Mouse (Mus musculus) right cerebral cortex, postnatal 4 days (tissue): ENCODE measurements around the gene Acvr1.

ENCODE experiments used
- DNase-seq: peaks from one replicate; pipeline ENCODE4 v3.0.0-alpha.2; 2022

Gene Acvr1

GRCm38 (mm10) chr2:58514489-58514888, 52.5 kb downstream of the Acvr1 start:
- no peak for DNase-seq

GRCm38 (mm10) chr2:58513212-58513611, 53.7 kb downstream of the Acvr1 start:
- no peak for DNase-seq

DNA sequence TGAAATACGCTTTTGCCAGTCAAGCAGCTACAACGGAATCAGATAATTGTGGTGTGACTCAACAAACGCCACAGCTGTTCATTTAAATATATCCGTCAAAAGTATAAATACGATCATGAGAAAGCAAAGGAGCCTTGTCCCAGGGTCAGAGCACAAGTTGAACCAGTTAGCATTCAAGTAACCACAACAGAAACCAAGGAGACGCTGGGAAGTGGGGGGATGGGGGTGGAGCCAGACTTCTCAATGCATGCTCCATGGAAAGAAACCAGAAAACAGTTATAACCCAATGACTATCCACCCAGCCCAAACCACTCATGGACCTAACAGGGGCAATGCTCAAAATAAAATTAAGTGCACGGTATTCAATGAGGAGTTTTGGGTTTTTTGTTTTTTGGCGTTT, 56.8 kb downstream of the Acvr1 start:
- no peak for DNase-seq

DNA sequence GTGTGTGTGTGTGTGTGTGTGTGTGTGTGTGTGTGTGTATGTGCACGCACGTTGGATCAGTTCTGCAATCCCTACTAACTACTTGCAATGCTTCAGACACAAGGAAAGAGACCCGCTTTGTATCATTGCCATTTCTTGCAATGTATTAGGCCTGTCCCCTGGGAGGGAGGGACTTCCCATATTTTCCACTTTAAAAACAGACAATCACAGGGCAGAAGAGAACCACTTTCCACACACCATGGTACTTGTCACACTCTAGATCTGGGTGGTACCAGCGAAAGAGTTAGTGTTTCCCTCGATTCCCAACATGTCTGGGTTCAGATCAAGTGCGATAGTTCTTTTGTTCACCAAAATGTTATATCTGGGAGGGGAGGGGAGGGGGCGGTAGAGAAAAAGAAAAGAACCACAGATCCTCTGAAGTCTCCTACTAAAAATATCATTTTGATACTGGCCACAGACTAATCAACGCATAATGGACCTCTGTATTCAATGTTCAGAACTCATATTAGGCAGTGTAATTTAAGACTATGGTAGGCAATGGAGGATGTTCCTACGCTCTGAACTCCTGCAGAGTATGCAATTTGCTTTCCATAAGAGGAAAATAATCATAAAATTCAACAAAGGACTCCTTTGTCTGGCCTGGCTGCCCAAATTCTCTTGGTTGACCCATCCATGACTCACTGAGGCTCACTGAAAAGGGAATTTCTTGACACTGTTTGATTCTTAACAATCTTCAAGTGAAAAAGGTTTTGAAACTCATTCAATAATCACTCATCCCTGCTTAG, 61.5 kb downstream of the Acvr1 start:
- DNase-seq, result no peak

DNA sequence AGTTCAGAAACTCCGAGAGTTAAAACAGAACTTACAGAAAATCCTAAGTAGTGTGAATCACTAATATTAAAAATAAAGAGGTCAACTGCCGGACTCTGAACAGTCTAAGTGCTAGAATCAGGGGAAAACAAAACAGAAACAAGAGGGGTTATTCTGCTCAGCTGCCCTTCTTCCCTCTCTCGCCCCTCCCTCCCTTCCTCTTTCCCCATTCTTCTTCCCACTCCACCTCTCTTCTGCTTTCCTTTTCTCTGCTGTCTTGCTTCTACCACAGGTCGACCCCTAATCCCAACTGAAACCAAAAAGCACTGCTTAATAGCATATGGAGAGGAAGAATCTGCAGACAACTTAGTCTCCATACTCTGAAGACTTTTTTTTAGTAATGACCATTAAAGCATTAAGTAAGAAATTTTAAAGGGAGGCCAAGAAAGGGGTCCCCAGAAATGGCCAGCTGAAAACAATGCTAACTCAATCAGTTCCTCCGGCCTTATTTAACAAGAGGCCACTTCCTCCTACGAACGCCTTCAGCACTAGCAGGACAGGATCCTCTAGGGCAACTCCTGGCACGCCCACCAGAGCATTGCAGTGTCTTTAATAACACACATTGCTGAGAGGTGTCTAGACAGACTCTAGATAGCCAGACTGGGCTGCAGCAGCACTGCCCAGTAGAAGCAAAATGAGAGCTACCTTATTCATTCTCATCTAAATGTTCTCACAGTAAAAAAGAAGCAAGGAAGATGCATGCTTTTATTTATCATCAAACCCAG, 70.1 kb downstream of the Acvr1 start:
- DNase-seq, result no peak

GRCm38 (mm10) chr2:58495271-58495670, 71.7 kb downstream of the Acvr1 start:
- no peak for DNase-seq

DNA sequence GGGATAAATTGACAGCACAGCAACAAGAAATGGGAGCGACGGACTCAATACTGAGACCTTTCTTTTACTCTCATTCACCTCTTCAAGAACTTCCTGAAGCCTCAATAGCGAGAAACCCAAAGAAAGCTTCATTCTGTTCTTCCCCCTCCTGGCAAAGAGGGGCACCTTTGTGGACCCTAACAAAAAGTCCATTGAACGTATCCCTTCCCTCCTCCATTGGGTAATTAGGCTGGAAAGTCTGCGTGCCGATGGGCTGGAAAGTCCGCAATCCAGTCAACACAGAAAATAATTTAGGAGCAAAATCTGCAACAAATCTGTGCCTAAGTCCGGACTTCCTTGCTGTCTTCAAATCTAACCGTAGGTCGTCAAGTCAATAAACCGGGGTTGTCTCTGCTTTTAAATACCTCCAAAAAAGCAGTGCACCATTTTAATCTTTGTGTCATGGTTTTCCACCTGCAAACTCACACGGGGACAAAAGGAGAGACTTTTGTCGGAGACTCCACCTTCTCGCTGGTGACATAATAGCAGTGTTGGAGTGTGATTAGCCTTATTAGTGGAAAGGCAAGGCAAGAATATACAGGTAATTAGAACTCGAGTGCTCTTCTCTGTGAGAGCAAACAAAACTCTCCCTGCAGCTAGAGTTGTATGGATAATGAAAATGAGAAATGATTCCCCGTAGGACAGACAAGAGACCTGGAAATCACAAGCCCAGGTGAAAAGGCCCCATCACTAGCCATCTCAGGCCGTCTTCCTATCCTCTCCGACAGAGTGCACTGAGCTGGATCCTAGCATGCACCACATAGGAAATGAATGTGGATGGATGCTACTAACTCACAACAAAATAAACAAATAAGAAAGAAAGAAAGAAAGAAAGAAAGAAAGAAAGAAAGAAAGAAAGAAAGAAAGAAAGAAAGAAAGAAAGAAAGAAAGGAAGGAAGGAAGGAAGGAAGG, 73.0 kb downstream of the Acvr1 start:
- no peak for DNase-seq

DNA sequence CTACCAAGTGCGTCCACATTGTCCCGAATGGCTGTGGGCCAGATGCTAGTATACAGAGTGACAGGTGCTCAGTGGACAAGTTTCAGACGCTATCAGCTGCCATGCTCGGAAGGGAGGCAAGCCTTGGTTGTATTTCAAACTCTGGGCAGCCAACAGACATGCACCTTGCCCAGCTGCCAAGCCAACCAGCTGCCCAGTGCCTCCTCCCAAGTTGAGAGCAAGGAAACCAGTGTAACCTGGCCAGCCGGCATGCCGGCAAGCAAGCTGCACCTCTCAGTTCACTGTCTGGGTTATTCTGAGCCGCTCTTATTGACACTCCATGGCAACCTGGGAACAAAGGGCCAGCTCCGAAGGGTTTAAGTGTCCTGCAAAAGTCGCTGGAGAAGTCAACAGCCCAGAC, 77.7 kb downstream of the Acvr1 start:
- no peak for DNase-seq

GRCm38 (mm10) chr2:58488404-58488803, 78.6 kb downstream of the Acvr1 start:
- no peak for DNase-seq

DNA sequence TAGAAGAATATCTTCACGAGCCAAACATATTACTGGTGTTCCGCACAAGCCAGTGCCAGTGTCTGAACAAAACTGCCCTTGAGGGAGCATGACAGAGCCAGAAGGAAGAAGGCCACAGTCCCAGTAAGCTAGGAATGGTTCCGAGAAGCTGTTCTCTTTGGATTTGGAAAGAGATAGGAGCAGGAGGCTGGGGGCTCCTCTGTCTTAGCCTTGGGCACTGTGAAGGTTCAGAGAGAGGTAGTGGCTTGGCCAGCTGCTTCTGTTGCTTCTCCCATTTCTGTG, 79.7 kb downstream of the Acvr1 start:
- DNase-seq, result no peak

GRCm38 (mm10) chr2:58486441-58487278, 80.3 kb downstream of the Acvr1 start:
- no peak for DNase-seq

DNA sequence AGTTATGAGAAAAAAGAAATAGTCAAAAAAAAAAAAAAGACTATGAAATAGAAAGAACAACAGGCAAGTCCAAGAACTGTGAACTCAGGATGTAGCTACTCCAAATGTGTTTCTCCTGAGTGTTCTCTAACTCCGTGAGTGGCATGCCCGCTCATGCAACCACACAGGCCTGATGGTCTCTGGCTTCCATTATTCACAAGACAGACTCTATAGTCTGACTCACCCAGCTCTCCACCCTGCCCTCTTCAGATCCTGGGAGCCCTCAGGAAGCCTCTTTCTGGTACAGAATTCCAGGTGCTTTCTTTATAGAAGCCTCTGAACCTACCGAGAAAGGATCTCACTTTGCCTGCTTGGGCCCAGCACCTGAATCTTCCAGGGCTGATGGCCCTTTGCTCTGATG, 81.3 kb downstream of the Acvr1 start:
- DNase-seq, result no peak

DNA sequence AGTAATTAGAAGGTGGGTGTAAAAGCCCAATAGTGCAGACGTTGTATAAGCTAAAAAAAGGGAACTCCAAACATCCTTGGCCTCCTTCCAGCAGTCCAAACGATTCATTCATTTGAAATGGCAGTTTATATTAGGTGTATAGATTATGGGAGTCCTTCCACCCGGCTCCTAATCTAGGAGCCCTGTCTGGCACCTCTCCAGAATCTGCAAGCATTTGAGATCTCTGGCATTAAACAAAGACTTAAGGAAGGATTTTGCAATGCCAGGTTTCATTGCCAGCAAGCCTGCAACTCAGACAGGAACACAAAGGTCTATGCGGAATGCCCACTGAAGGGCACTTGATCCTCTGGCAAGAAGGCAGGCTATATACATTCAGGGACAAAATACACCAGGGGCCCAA, 81.8 kb downstream of the Acvr1 start:
- DNase-seq, result peak; percentile 22

GRCm38 (mm10) chr2:58484284-58484965, 82.5 kb downstream of the Acvr1 start:
- DNase-seq, result no peak

GRCm38 (mm10) chr2:58481450-58482100, 85.4 kb downstream of the Acvr1 start:
- DNase-seq, result no peak

DNA sequence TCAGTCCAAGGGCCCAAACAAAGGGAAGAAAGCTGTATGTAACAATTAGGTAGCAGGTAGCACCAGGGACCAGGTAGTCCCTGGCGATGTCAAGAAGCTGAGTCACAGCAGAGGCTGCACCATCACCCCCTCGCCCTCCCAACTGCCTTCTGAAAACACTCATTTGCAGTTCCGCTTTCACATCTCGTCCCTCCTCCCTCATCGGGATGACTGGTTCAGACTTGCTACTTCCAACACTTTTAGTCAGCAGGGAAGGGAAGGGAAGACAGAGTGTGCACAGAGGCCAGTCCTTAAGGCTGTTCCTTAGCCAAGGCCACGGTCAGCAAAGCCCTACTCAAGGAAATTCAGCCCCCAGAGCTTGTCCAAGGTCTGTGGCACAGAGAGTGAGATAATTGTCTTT, 86.2 kb downstream of the Acvr1 start:
- no peak for DNase-seq

- DNase-seq, result no peak
Measured at GRCm38 (mm10) chr2:58479536-58479935, 87.4 kb downstream of the Acvr1 start.

DNA sequence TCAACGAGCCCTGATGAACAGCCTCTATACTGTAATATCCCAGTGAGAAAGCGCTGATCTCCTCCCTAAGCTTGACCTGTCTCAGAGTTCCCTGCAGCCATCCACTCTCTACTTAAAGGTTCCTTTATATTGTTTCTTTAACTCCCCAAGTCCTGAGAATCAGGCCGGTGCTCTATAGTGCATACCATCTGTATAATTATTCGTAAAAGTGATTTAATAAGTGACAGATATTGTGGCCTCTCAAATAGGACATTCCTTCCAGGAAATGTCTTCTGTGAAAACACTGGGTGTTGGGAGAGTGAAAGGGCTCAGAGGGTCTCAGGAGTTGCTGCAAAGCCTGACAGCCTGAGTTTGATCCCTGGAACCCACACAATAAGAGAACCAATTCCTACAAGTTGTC, 88.8 kb downstream of the Acvr1 start:
- no peak for DNase-seq

DNA sequence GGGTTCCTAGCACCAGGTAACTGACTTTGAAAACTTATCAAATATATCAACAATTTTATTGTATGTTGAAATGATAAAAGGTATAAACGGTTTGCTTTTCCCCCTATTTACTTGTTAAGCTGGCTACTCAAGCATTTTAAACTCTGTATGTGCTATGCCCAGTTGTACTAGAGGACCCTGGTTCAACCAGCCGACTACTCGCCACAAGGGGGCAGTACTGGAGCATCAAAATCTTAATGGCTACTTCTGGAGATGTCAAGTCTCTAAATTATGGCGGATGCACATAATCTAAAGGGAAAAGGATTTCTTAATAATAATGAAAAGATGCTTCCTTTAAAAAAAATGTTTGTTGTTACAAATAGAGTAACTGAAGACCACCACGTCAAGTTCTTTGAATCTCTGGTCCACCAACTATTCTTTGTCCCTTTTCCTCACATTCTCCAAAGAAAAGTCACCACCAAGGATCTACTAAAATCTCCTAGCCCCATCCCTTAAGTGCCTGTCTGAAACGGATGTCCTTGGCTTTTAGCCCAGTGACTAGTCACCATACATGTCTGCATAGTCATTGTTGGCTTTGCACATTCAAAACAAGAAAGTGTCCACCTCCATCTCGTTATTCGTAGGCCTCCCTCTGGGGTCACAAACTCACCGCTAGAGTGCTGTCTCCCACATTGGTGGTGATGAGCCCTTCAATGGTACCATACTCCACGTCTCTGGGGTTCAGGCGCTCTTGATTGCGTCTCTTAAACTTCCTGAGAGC, 89.8 kb downstream of the Acvr1 start:
- DNase-seq, result peak; percentile 84

- DNase-seq, result no peak
Measured at GRCm38 (mm10) chr2:58475578-58475977, 91.4 kb downstream of the Acvr1 start.

DNA sequence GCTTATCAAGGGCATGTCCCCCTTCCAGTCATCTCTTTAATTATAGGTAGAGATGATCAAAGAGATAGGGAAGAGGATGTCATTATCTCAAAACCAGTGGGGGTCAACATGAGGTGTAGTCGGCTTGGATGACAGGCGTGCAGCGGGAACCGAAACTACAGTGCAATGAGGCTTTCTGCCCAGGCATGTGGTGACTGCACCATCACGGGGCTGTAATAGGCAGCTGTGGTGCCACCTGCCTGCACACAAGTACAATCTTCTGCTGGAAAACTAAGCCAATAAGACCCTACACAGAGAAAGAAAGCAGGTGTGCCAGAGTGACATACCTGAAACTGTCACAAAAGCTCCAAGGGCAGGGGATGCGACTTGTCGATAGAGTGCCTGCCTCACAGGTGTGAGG, 96.7 kb downstream of the Acvr1 start:
- DNase-seq, result no peak
